Mouse (Mus musculus) heart, embryonic 16.5 days (tissue): Measurements from ENCODE around the gene Ccdc13. TPM values are rescaled to one million over a fixed set of nuclear protein-coding genes. Genes with fewer than 3 reads are reported as not detected.

Source experiments
- ATAC-seq: fragments of 200-750 bp; cut with Nextera tagmentation; replicated peaks from 2 replicates; pipeline ENCODE4 v1.8.0; 2017; ENCODE audit warnings: moderate number of reproducible peaks; ENCODE audit not compliant: insufficient read depth, low FRiP score; ENCODE audit errors: extremely low read depth
- H3K27ac ChIP-seq: fragments of 300-500 bp; sonication (generic); 2 replicates; pipeline ENCODE4 v1.5.1; 2014; ENCODE audit warnings: mild to moderate bottlenecking, low read length, control low read depth, moderate library complexity
- H3K27me3 ChIP-seq: fragments of 300-500 bp; sonication (generic); 2 replicates; pipeline ENCODE4 v1.6.1; 2014; ENCODE audit warnings: low read length, mixed read lengths; ENCODE audit not compliant: control insufficient read depth, insufficient read depth
- H3K36me3 ChIP-seq: fragments of 300-500 bp; sonication (generic); 2 replicates; pipeline ENCODE4 v1.6.1; 2014; ENCODE audit not compliant: control insufficient read depth, insufficient read depth
- H3K4me1 ChIP-seq: fragments of 300-500 bp; sonication (generic); 2 replicates; pipeline ENCODE4 v1.6.1; 2014; ENCODE audit warnings: low read length, mixed read lengths; ENCODE audit not compliant: control insufficient read depth, insufficient read depth
- H3K4me2 ChIP-seq: fragments of 300-500 bp; sonication (generic); 2 replicates; pipeline ENCODE4 v1.6.1; 2014; ENCODE audit warnings: low read depth, mild to moderate bottlenecking, control low read depth, low read length
- H3K4me3 ChIP-seq: fragments of 300-500 bp; sonication (generic); 2 replicates; pipeline ENCODE4 v1.5.1; 2014; ENCODE audit warnings: mild to moderate bottlenecking, control low read depth, low read length
- H3K9ac ChIP-seq: fragments of 300-500 bp; sonication (generic); 2 replicates; pipeline ENCODE4 v1.6.1; 2014; ENCODE audit warnings: low read length, control low read depth
- H3K9me3 ChIP-seq: fragments of 300-500 bp; sonication (generic); replicated peaks from 2 replicates; pipeline ENCODE4 v1.6.1; 2016; ENCODE audit warnings: low read length; ENCODE audit not compliant: control insufficient read depth
- WGBS: fragments of 180-500 bp; shearing (Covaris S2); extraction: QIAGEN DNeasy Blood & Tissue Kit; methylation state at CpG from one replicate; pipeline ENCODE4 v1.1.7; 2014; 5-methylcytosine and 5-hydroxymethylcytosine counted together
- polyA plus RNA-seq: library from polyadenylated mRNA; unstranded; fragments of >200 nt; fragmentation: Nextera tagmentation; extraction: Ambion mirVana; gene quantifications from 2 replicates; pipeline ENCODE4 v1.2.1, GENCODE M21; 2015

Gene Ccdc13
- polyA plus RNA-seq, 1 experiment from 2014 or later: 0.42 TPM

- H3K36me3 ChIP-seq: peaks cover 37% of the 10 kb centered on the region
- no peak overlapping the region for H3K9ac ChIP-seq
- no peaks in the 10 kb centered on the region for H3K27me3 ChIP-seq
- no peak overlapping the region for H3K4me2 ChIP-seq
- no peak overlapping the region for H3K27ac ChIP-seq
- no peak for ATAC-seq
- peaks cover 30% of the 10 kb centered on the region for H3K4me1 ChIP-seq
- no peaks in the 10 kb centered on the region for H3K9me3 ChIP-seq
- 72% methylated on average over 8 of the region's 8 CpGs for WGBS
- no peak overlapping the region for H3K4me3 ChIP-seq
Observed at GRCm38 (mm10) chr9:121761787-121762186, 77.5 kb downstream of the Ccdc13 start.

GRCm38 (mm10) chr9:121761091-121761665, 78.1 kb downstream of the Ccdc13 start:
- Histone ChIP-seq H3K27ac (peak overlapping the region; percentile 89), H3K36me3 (peaks cover 33% of the 10 kb centered on the region), H3K4me3 (peak overlapping the region; percentile 74), H3K4me1 (peaks cover 30% of the 10 kb centered on the region), H3K27me3 (no peaks in the 10 kb centered on the region), H3K9ac (peak overlapping the region; percentile 90), H3K9me3 (no peaks in the 10 kb centered on the region), H3K4me2 (peak overlapping the region; percentile 96)
- ATAC-seq: no peak
- WGBS: 66% methylated on average over 10 of the region's 10 CpGs

GRCm38 (mm10) chr9:121760271-121761090, 78.8 kb downstream of the Ccdc13 start:
- peak overlapping the region; percentile 96 for H3K4me2 ChIP-seq
- H3K27me3 ChIP-seq: no peaks in the 10 kb centered on the region
- 1% methylated on average over 41 of the region's 43 CpGs for WGBS
- peaks cover 32% of the 10 kb centered on the region for H3K36me3 ChIP-seq
- H3K27ac ChIP-seq: peak overlapping the region; percentile 89
- peaks cover 30% of the 10 kb centered on the region for H3K4me1 ChIP-seq
- H3K4me3 ChIP-seq: peak overlapping the region; percentile 74
- peak overlapping the region; percentile 90 for H3K9ac ChIP-seq
- H3K9me3 ChIP-seq: no peaks in the 10 kb centered on the region
- peak; percentile 79 for ATAC-seq

- peak within 1 kb of the TSS; percentile 90 for H3K9ac ChIP-seq
- WGBS: under 1% methylated on average over 86 of the region's 97 CpGs
- H3K36me3 ChIP-seq: peaks cover 35% of the 10 kb centered on the region
- peaks cover 30% of the 10 kb centered on the region for H3K4me1 ChIP-seq
- no peaks in the 10 kb centered on the region for H3K9me3 ChIP-seq
- H3K27me3 ChIP-seq: no peaks in the 10 kb centered on the region
- H3K27ac ChIP-seq: peak within 1 kb of the TSS; percentile 89
- peak within 1 kb of the TSS; percentile 96 for H3K4me2 ChIP-seq
- ATAC-seq: peak; percentile 84
- peak within 1 kb of the TSS; percentile 74 for H3K4me3 ChIP-seq
Observed at GRCm38 (mm10) chr9:121759091-121760081, 79.9 kb downstream of the Ccdc13 start, which contains the start of gene Zfp651. Gene Zfp651, plus strand, starts transcription at chr9:121759330.

GRCm38 (mm10) chr9:121757835-121758814, 81.1 kb downstream of the Ccdc13 start:
- Histone ChIP-seq H3K4me2 (peak overlapping the region; percentile 96), H3K36me3 (peaks cover 33% of the 10 kb centered on the region), H3K27me3 (no peaks in the 10 kb centered on the region), H3K4me3 (peak overlapping the region; percentile 74), H3K4me1 (peaks cover 30% of the 10 kb centered on the region), H3K9ac (peak overlapping the region; percentile 90; the same call in 1 of the 2 replicates), H3K27ac (peak overlapping the region; percentile 89), H3K9me3 (no peaks in the 10 kb centered on the region)
- 52% methylated on average over 10 of the region's 10 CpGs for WGBS
- ATAC-seq: no peak

GRCm38 (mm10) chr9:121757432-121757831, 81.8 kb downstream of the Ccdc13 start:
- no peak overlapping the region for H3K4me3 ChIP-seq
- peaks cover 32% of the 10 kb centered on the region for H3K36me3 ChIP-seq
- peaks cover 30% of the 10 kb centered on the region for H3K4me1 ChIP-seq
- no peak overlapping the region for H3K4me2 ChIP-seq
- 0 out of 2 replicates have a peak overlapping the region, but pooled peaks have one; percentile 21 for H3K9ac ChIP-seq
- no peak overlapping the region for H3K27ac ChIP-seq
- H3K27me3 ChIP-seq: no peaks in the 10 kb centered on the region
- ATAC-seq: no peak
- no peaks in the 10 kb centered on the region for H3K9me3 ChIP-seq
- WGBS: 41% methylated on average over 3 of the region's 3 CpGs

GRCm38 (mm10) chr9:121756785-121757184, 82.5 kb downstream of the Ccdc13 start:
- Histone ChIP-seq H3K27me3 (no peaks in the 10 kb centered on the region), H3K4me3 (no peak overlapping the region), H3K9me3 (no peaks in the 10 kb centered on the region), H3K27ac (no peak overlapping the region), H3K9ac (no peak overlapping the region), H3K4me1 (peaks cover 27% of the 10 kb centered on the region), H3K4me2 (no peak overlapping the region), H3K36me3 (peaks cover 37% of the 10 kb centered on the region)
- WGBS: 76% methylated on average over 3 of the region's 3 CpGs
- ATAC-seq: no peak

GRCm38 (mm10) chr9:121754624-121755023, 84.6 kb downstream of the Ccdc13 start:
- no peaks in the 10 kb centered on the region for H3K9me3 ChIP-seq
- no peaks in the 10 kb centered on the region for H3K27me3 ChIP-seq
- H3K4me1 ChIP-seq: peaks cover 17% of the 10 kb centered on the region
- WGBS: 85% methylated on average over 3 of the region's 3 CpGs
- peaks cover 58% of the 10 kb centered on the region for H3K36me3 ChIP-seq
- no peak overlapping the region for H3K4me2 ChIP-seq
- no peak overlapping the region for H3K9ac ChIP-seq
- H3K4me3 ChIP-seq: no peak overlapping the region
- no peak overlapping the region for H3K27ac ChIP-seq
- no peak for ATAC-seq
